Mouse (Mus musculus) limb, embryonic 13.5 days (tissue): ENCODE data around the gene Maz. TPM values are rescaled to one million over a fixed set of nuclear protein-coding genes. Genes with fewer than 3 reads are reported as not detected.

Source experiments
- ATAC-seq: fragments of 200-750 bp; cut with Nextera tagmentation; 2 replicates; pipeline ENCODE4 v1.8.0; 2017; ENCODE audit warnings: low read depth, moderate number of reproducible peaks, moderate TSS enrichment; ENCODE audit not compliant: low FRiP score
- H3K27ac ChIP-seq: fragments of 300-500 bp; sonication (generic); 2 replicates; pipeline ENCODE4 v1.5.1; 2015; ENCODE audit warnings: inconsistent platforms, mild to moderate bottlenecking, moderate library complexity
- H3K27me3 ChIP-seq: fragments of 300-500 bp; sonication (generic); 2 replicates; pipeline ENCODE4 v1.6.1; 2015; ENCODE audit warnings: mild to moderate bottlenecking, inconsistent platforms
- H3K36me3 ChIP-seq: fragments of 300-500 bp; sonication (generic); 2 replicates; pipeline ENCODE4 v1.6.1; 2015; ENCODE audit warnings: inconsistent platforms, mild to moderate bottlenecking, moderate library complexity
- H3K4me1 ChIP-seq: fragments of 300-500 bp; sonication (generic); 2 replicates; pipeline ENCODE4 v1.6.1; 2015; ENCODE audit warnings: inconsistent platforms
- H3K4me2 ChIP-seq: fragments of 300-500 bp; sonication (generic); replicated peaks from 2 replicates; pipeline ENCODE4 v1.6.1; 2015; ENCODE audit warnings: inconsistent platforms, mild to moderate bottlenecking, moderate library complexity
- H3K4me3 ChIP-seq: fragments of 300-500 bp; sonication (generic); 2 replicates; pipeline ENCODE4 v1.5.1; 2015; ENCODE audit warnings: moderate library complexity, mild to moderate bottlenecking, inconsistent platforms
- H3K9ac ChIP-seq: fragments of 300-500 bp; sonication (generic); 2 replicates; pipeline ENCODE4 v1.6.1; 2015; ENCODE audit warnings: mild to moderate bottlenecking, inconsistent platforms
- H3K9me3 ChIP-seq: fragments of 300-500 bp; sonication (generic); 2 replicates; pipeline ENCODE4 v1.6.1; 2016; ENCODE audit warnings: inconsistent platforms
- WGBS: fragments of 180-500 bp; shearing (Covaris S2); methylation state at CpG from one replicate; pipeline ENCODE4 v1.1.7; 2015; 5-methylcytosine and 5-hydroxymethylcytosine counted together
- polyA plus RNA-seq: library from polyadenylated mRNA; unstranded; fragments of >200 nt; fragmentation: Nextera tagmentation; extraction: Ambion mirVana; gene quantifications from 2 replicates; pipeline ENCODE4 v1.2.1, GENCODE M21; 2015

The Maz gene
- polyA plus RNA-seq, 1 experiment from 2014 or later = 61.9 TPM

DNA sequence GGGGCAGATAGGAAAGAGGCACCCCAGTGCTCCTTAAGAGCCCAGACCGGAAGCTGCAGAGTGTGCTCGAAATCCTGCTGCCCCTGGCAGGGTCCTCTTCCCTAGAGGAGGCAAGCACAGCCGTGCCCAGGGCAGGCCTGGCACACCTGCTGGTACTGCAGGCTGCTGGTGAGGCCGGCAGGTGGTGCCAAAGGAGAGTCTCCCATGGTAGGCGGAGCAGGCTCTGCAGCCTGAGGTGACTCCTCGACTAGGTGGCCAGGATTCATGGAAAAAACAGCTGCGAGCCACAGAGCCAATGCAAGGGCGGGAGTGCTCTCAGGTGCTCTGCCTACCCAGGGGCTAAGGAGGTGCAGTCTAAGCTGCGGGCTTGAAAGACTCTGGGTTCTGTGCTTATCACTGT, 40.5 kb downstream of the Maz start:
- WGBS = 36% methylated on average over 9 of the region's 9 CpGs
- no peak overlapping the region for H3K9ac ChIP-seq
- H3K4me2 ChIP-seq = no peak overlapping the region
- no peaks in the 10 kb centered on the region for H3K27me3 ChIP-seq
- no peak overlapping the region for H3K4me3 ChIP-seq
- H3K27ac ChIP-seq = no peak overlapping the region
- peak; percentile 57; the same call in 1 of the 2 replicates for ATAC-seq
- peaks cover 8% of the 10 kb centered on the region for H3K36me3 ChIP-seq
- no peaks in the 10 kb centered on the region for H3K9me3 ChIP-seq
- H3K4me1 ChIP-seq = 0 out of 2 replicates have a peak, but pooled peaks cover 4% of the 10 kb centered on the region

DNA sequence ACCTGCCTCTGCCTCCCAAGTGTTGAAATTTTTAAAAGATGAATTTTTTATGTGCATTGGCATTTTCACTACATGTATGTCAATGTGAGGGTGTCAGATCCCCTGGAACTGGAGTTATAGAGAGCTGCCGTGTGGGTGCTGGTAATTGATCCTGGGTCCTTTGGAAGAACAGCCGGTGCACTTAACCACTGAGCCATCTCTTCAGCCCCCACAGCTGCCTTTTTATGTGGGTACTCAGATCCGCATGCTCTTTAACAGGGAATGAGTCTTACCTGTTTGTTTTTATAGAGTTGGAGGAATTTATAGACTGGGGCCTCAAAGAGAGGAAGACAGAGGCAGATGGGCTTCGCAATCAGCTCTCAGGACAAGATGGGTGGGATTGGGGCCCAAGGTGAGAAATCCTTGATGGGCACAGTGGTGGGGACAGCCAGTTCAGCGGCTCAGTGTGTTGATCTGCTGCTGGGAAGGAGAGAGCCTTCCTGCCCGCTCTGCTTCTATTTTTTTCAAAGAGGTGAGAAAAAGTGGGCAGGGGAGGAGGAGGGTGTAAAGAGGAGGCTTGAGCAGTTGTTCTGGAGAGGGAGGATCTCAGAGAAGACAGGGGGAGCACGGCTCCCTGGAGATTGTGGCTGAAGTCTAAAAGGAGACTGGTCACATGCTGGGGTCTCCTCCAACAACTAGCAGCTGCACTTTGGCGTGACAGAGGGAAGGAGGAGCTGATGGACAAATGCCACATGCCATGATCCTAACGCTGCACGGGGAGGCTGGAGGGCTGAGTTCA, 42.0 kb downstream of the Maz start:
- H3K36me3 ChIP-seq = peaks cover 21% of the 10 kb centered on the region
- 0 out of 2 replicates have a peak, but pooled peaks cover 4% of the 10 kb centered on the region for H3K4me1 ChIP-seq
- H3K9me3 ChIP-seq = no peaks in the 10 kb centered on the region
- 0 out of 2 replicates have a peak overlapping the region, but pooled peaks have one; percentile 13 for H3K9ac ChIP-seq
- no peak overlapping the region for H3K27ac ChIP-seq
- no peaks in the 10 kb centered on the region for H3K27me3 ChIP-seq
- H3K4me2 ChIP-seq = no peak overlapping the region
- no peak overlapping the region for H3K4me3 ChIP-seq
- ATAC-seq = no peak
- WGBS = 31% methylated on average over 10 of the region's 10 CpGs

DNA sequence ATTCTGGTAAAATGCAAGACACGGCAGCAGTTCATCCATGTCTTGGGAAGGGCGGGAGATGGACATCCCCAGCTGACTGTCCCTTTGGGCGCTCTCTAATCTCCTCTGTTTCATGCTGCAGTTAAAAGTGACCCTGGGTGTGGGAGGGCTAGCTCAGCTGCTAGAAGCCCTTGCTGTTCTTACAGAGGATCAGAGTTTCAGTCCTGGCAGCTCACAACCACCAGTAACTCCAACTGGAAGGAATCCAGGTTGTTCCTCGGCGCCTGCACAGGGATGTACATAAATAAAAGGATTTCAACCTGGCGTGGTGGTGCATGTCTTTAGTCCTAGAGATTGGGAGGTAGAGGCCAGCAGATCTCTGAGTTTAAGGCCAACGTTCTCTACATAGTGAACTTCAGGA, 43.7 kb downstream of the Maz start:
- 79% methylated on average over 7 of the region's 7 CpGs for WGBS
- H3K36me3 ChIP-seq = peaks cover 39% of the 10 kb centered on the region
- H3K27me3 ChIP-seq = no peaks in the 10 kb centered on the region
- H3K4me3 ChIP-seq = no peak overlapping the region
- H3K4me2 ChIP-seq = no peak overlapping the region
- H3K9me3 ChIP-seq = no peaks in the 10 kb centered on the region
- H3K9ac ChIP-seq = no peak overlapping the region
- 0 out of 2 replicates have a peak, but pooled peaks cover 4% of the 10 kb centered on the region for H3K4me1 ChIP-seq
- ATAC-seq = no peak
- H3K27ac ChIP-seq = no peak overlapping the region

DNA sequence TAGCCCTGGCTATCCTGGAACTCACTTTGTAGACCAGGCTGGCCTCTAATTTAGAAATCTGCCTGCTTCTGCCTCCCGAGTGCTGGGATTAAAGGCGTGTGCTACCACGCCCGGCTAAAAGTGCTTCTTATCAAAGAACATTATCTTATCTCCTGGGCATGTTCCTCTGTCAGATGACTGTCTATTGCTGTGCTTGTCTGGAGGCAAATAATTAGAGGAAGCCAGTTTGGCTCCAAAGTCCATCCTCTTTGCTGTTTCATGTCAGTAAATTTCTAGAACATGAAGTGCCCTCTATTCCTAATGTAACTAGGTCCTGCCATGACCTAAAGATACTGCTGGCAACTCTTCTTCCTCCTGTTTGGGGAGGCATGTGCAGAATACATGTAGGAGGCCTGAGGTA, 44.8 kb downstream of the Maz start:
- ATAC-seq = no peak
- 88% methylated on average over 4 of the region's 4 CpGs for WGBS
- no peak overlapping the region for H3K4me2 ChIP-seq

DNA sequence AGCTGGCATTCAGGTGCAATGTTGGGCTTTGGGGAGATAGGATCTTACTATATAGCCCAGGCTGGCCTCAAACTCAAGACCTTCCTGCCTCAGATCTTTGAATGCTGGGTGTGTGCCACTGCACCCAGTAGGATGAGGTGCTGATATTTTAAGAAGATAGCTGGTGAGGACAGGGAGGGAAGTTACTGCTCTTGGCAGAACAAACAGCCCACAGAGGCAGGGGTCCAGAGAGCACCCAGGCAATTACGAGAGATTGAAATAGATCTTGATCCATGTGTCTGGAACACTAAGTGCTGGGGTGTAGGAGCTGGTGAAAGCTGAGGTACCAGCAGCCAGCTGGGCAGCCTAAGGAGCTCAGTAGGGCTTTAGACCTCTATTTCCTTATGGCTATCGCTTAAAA, 45.2 kb downstream of the Maz start:
- no peak for ATAC-seq

More for the DNA sequence above, 44.8 kb downstream of the Maz start:
- Histone ChIP-seq H3K4me1 (peaks cover 12% of the 10 kb centered on the region), H3K9ac (no peak overlapping the region), H3K36me3 (peaks cover 41% of the 10 kb centered on the region), H3K9me3 (no peaks in the 10 kb centered on the region), H3K27me3 (no peaks in the 10 kb centered on the region), H3K4me3 (no peak overlapping the region), H3K27ac (no peak overlapping the region)

DNA sequence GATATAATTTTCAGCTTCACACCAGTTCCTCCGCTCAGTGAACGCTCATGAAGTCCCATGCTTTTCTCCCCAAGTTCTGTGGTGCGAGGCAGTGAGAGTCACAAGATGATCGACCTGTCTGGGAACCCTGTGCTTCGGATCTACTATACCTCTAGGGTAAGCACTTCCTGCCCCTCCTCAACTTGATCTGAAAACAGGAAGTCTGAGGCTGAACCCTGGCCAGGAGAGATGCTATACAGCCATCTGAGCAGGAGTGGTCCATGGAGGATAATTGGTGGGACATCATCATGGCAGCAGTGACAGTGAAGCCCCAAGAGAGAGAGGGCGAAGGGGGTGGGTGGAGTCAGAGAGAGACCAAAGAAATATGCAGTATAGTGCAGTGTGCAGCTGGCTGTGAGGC, 48.0 kb downstream of the Maz start:
- Histone ChIP-seq H3K4me3 (no peak overlapping the region), H3K36me3 (peaks cover 41% of the 10 kb centered on the region), H3K27me3 (no peaks in the 10 kb centered on the region), H3K4me2 (no peak overlapping the region), H3K27ac (no peak overlapping the region), H3K9me3 (no peaks in the 10 kb centered on the region), H3K4me1 (peaks cover 15% of the 10 kb centered on the region), H3K9ac (no peak overlapping the region)
- 95% methylated on average over 6 of the region's 6 CpGs for WGBS
- ATAC-seq = no peak

More for the DNA sequence above, 45.2 kb downstream of the Maz start:
- no peak overlapping the region for H3K4me3 ChIP-seq
- H3K36me3 ChIP-seq = peaks cover 41% of the 10 kb centered on the region
- H3K9me3 ChIP-seq = no peaks in the 10 kb centered on the region
- WGBS = 94% methylated on average over 2 of the region's 2 CpGs
- no peak overlapping the region for H3K4me2 ChIP-seq
- peaks cover 15% of the 10 kb centered on the region for H3K4me1 ChIP-seq
- no peaks in the 10 kb centered on the region for H3K27me3 ChIP-seq
- no peak overlapping the region for H3K27ac ChIP-seq
- no peak overlapping the region for H3K9ac ChIP-seq

DNA sequence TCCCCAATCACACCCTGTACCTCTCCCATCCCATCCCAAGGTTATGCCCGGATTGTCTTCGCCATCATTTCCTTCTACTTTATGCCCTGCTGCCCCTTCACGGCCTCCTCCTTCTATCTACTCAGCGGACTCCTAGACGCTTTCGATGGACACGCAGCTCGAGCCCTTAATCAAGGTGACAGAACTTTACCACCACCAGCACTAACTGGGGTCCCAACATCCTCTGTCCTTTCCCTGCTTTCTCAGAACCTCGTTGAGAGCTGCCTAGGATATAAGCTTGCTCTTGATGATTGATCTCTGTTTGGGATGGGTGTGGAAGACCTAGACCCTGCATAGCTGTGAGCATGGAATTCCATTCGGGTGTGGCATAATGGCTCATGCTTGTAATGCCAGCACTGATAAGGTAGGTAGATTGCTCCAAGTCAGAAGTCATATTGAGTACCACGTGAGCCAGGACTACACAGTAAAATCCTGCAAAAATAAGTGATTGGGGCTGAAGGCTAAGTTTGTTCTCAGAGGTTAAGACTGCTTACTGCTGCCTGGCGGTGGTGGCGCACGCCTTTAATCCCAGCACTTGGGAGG, 49.9 kb downstream of the Maz start:
- 29% methylated on average over 14 of the region's 14 CpGs for WGBS
- Histone ChIP-seq H3K27me3 (no peaks in the 10 kb centered on the region), H3K4me3 (peak overlapping the region; percentile 98), H3K4me1 (peaks cover 15% of the 10 kb centered on the region), H3K9ac (peak overlapping the region; percentile 99), H3K36me3 (peaks cover 38% of the 10 kb centered on the region), H3K9me3 (no peaks in the 10 kb centered on the region), H3K27ac (peak overlapping the region; percentile 84; the same call in 1 of the 2 replicates), H3K4me2 (peak overlapping the region; percentile 77)
- no peak for ATAC-seq

DNA sequence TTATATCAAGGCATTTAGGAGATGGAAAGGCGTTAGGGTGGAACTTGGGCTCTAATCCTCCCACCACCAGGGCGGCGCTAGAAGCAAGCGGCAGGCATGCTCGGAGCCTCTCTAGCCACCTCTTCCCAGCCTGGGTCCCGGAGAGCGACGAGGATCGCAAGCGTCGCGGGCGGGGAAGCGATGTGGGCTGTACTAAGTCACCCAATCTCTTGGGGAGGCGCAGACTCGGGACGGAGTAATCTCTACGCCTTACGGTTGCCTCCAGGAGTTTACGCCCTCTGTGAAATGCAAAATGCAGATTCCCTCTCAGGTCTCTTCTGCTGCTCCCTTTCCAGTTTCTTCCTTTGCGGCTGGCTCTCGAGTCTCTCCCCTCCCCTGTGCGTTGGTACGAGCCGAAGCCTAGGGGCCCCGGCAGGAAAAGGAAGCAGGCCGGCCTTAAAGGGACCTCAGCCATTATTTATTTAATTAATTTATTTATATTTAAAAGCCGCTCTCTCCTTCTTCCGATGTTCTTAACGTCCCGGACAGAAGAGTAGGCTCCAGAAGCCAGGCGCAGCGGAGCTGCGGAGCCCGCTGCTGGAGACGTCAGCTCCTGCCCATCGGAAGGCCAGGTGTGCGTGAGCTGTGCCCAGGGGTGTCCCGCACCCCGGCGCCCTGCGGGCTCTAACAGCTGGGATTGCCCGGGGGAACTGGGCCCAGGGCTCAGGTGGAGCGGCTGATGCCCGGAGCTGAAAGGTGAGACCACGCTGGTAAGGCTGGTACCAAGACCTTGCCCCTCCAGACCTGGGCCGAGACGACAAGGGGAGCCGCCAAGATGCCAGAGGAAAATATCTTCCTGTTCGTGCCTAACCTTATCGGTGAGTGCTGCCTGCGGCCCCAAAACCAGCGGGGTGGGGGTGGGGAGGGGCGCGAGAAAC, 50.6 kb downstream of the Maz start, which contains the start of gene Cdiptos:
Cdiptos (minus strand) TSS at position 149 of the 917 bp plus-strand sequence.
- Histone ChIP-seq H3K4me2 (peak within 1 kb of the TSS; percentile 77), H3K27me3 (no peaks in the 10 kb centered on the region), H3K4me1 (peaks cover 15% of the 10 kb centered on the region), H3K4me3 (peak within 1 kb of the TSS; percentile 98), H3K36me3 (peaks cover 32% of the 10 kb centered on the region), H3K9ac (peak within 1 kb of the TSS; percentile 99), H3K9me3 (no peaks in the 10 kb centered on the region), H3K27ac (peak within 1 kb of the TSS; percentile 84)
- ATAC-seq = peak; percentile 97
- under 1% methylated on average over 55 of the region's 55 CpGs for WGBS

DNA sequence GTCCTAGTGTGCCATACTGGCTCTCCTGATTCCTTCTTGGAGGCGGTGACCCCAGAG, 51.1 kb downstream of the Maz start, which contains the start of gene Cdipt:
Cdipt (plus strand) TSS at position 22 of the 57 bp plus-strand sequence.
- H3K4me3 ChIP-seq = peak within 1 kb of the TSS; percentile 98
- 0% methylated on average over 1 of the region's 1 CpGs for WGBS
- peak within 1 kb of the TSS; percentile 77 for H3K4me2 ChIP-seq
- H3K9ac ChIP-seq = peak within 1 kb of the TSS; percentile 99
- peaks cover 27% of the 10 kb centered on the region for H3K36me3 ChIP-seq
- peak within 1 kb of the TSS; percentile 84 for H3K27ac ChIP-seq
- no peak for ATAC-seq
- peaks cover 15% of the 10 kb centered on the region for H3K4me1 ChIP-seq
- H3K27me3 ChIP-seq = no peaks in the 10 kb centered on the region
- no peaks in the 10 kb centered on the region for H3K9me3 ChIP-seq

DNA sequence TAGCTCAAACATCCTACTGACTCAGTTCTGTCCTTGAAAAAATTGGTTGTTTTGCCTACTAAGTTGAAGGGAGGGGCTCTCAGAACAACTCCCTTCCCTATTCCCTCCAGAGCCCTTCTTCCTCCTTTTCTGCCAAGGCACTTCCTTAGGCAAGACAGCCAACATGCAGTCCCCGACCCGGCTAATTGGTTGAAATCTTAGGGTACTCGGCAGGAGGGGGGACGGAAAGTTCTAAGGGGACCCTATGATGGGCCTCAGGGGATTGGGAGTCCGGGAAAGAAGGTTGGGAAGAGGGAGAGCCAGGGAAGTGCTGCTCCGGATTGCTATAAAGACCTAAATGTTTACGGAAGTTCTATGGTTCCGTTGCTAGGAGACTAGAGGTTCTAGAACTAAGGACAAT, 51.3 kb downstream of the Maz start:
- H3K4me3 ChIP-seq = peak overlapping the region; percentile 98
- WGBS = 9% methylated on average over 8 of the region's 8 CpGs
- H3K9ac ChIP-seq = peak overlapping the region; percentile 43
- no peak overlapping the region for H3K27ac ChIP-seq
- peaks cover 26% of the 10 kb centered on the region for H3K36me3 ChIP-seq
- no peak for ATAC-seq
- no peaks in the 10 kb centered on the region for H3K9me3 ChIP-seq
- peak overlapping the region; percentile 77 for H3K4me2 ChIP-seq
- H3K27me3 ChIP-seq = no peaks in the 10 kb centered on the region
- H3K4me1 ChIP-seq = peaks cover 15% of the 10 kb centered on the region
